Mouse (Mus musculus) adrenal gland, postnatal 25 days (tissue): ENCODE data around the gene Cdc42ep4. TPM values are rescaled to one million over a fixed set of nuclear protein-coding genes. Genes with fewer than 3 reads are reported as not detected.
A peak's percentile ranks its signal among the peaks of the same experiment; 100 is the strongest.

Experiments used
- DNase-seq: peaks from one replicate; pipeline ENCODE4 v3.0.0; 2021; ENCODE audit warnings: mixed read lengths
- total RNA-seq: library from RNA; stranded (reverse); gene quantifications from 2 replicates; pipeline ENCODE4 v1.2.3, GENCODE M21; 2021

Gene Cdc42ep4
- total RNA-seq, 1 experiment from 2014 or later: 133 TPM

- DNase-seq: no peak
Measured at GRCm38 (mm10) chr11:113777878-113778464, 26.3 kb upstream of the Cdc42ep4 start.

- DNase-seq: peak; percentile 49
Measured at GRCm38 (mm10) chr11:113776851-113777511, 25.3 kb upstream of the Cdc42ep4 start.

- DNase-seq: no peak
Measured at GRCm38 (mm10) chr11:113774773-113775172, 23.1 kb upstream of the Cdc42ep4 start.

- peak; percentile 35 for DNase-seq
Measured at GRCm38 (mm10) chr11:113773191-113773590, 21.5 kb upstream of the Cdc42ep4 start.

- DNase-seq: no peak
Measured at GRCm38 (mm10) chr11:113771187-113771586, 19.5 kb upstream of the Cdc42ep4 start.

- no peak for DNase-seq
Measured at GRCm38 (mm10) chr11:113768356-113768755, 16.7 kb upstream of the Cdc42ep4 start.

- DNase-seq: no peak
Measured at GRCm38 (mm10) chr11:113767285-113767684, 15.6 kb upstream of the Cdc42ep4 start.

- no peak for DNase-seq
Measured at GRCm38 (mm10) chr11:113766284-113766985, 14.8 kb upstream of the Cdc42ep4 start.

- no peak for DNase-seq
Measured at GRCm38 (mm10) chr11:113764132-113764849, 12.6 kb upstream of the Cdc42ep4 start.

GRCm38 (mm10) chr11:113763449-113763848 lies 11.8 kb upstream of the Cdc42ep4 start:
- no peak for DNase-seq

GRCm38 (mm10) chr11:113762136-113762797 lies 10.6 kb upstream of the Cdc42ep4 start:
- no peak for DNase-seq

GRCm38 (mm10) chr11:113761646-113762045 lies 10.0 kb upstream of the Cdc42ep4 start:
- no peak for DNase-seq

- DNase-seq: peak; percentile 59
Measured at GRCm38 (mm10) chr11:113760476-113760875, 8.8 kb upstream of the Cdc42ep4 start.

- no peak for DNase-seq
Measured at GRCm38 (mm10) chr11:113758851-113759250, 7.2 kb upstream of the Cdc42ep4 start.

GRCm38 (mm10) chr11:113756578-113756977 lies 4.9 kb upstream of the Cdc42ep4 start:
- DNase-seq: no peak

GRCm38 (mm10) chr11:113755878-113756277 lies 4.2 kb upstream of the Cdc42ep4 start:
- DNase-seq: no peak

- DNase-seq: no peak
Measured at GRCm38 (mm10) chr11:113754845-113755244, 3.2 kb upstream of the Cdc42ep4 start.

GRCm38 (mm10) chr11:113752685-113753430 lies 1.2 kb upstream of the Cdc42ep4 start:
- DNase-seq: no peak

GRCm38 (mm10) chr11:113752158-113752661 lies 529 bp upstream of the Cdc42ep4 start:
- no peak for DNase-seq

GRCm38 (mm10) chr11:113750571-113751483 lies 854 bp downstream of the Cdc42ep4 start:
- peak; percentile 76 for DNase-seq
